Mouse (Mus musculus) stomach, postnatal 0 days (tissue): ENCODE measurements around the gene Gas7.

Experiments used
- CTCF ChIP-seq: IDR thresholded peaks from 2 replicates; pipeline ENCODE4 v1.5.1; 2016; ENCODE audit warnings: antibody characterized with exemption, low read depth, mild to moderate bottlenecking, moderate library complexity
- EP300 ChIP-seq: optimal IDR thresholded peaks from 2 replicates; pipeline ENCODE3; 2016; ENCODE audit warnings: antibody characterized with exemption

GRCm38 (mm10) chr11:67733726-67734125 lies 278.5 kb downstream of the Gas7 start:
- TF ChIP-seq CTCF (no peak), EP300 (no peak)
